Mouse (Mus musculus) midbrain, embryonic 16.5 days (tissue): Measurements from ENCODE around the gene Ap3b2. TPM values are rescaled to one million over a fixed set of nuclear protein-coding genes. Genes with fewer than 3 reads are reported as not detected.
A peak's percentile ranks its signal among the peaks of the same experiment; 100 is the strongest.

Source experiments
- ATAC-seq: fragments of 200-750 bp; cut with Nextera tagmentation; 2 replicates; pipeline ENCODE4 v1.8.0; 2017; ENCODE audit warnings: moderate TSS enrichment
- H3K27ac ChIP-seq: fragments of 300-500 bp; sonication (generic); 2 replicates; pipeline ENCODE4 v1.5.1; 2014; ENCODE audit warnings: mild to moderate bottlenecking, low read length, mixed read lengths
- H3K27me3 ChIP-seq: fragments of 300-500 bp; sonication (generic); 2 replicates; pipeline ENCODE4 v1.6.1; 2014; ENCODE audit warnings: low read depth, low read length, mixed read lengths; ENCODE audit not compliant: control insufficient read depth, insufficient read depth
- H3K36me3 ChIP-seq: fragments of 300-500 bp; sonication (generic); 2 replicates; pipeline ENCODE4 v1.6.1; 2014; ENCODE audit warnings: mild to moderate bottlenecking, low read length, moderate library complexity, mixed read lengths; ENCODE audit not compliant: control insufficient read depth, insufficient read depth
- H3K4me1 ChIP-seq: fragments of 300-500 bp; sonication (generic); 2 replicates; pipeline ENCODE4 v1.6.1; 2014; ENCODE audit warnings: mild to moderate bottlenecking, low read length, mixed read lengths; ENCODE audit not compliant: control insufficient read depth, insufficient read depth
- H3K4me2 ChIP-seq: fragments of 300-500 bp; sonication (generic); 2 replicates; pipeline ENCODE4 v1.6.1; 2014; ENCODE audit warnings: mild to moderate bottlenecking, low read length, mixed read lengths
- H3K4me3 ChIP-seq: fragments of 300-500 bp; sonication (generic); 2 replicates; pipeline ENCODE4 v1.5.1; 2014; ENCODE audit warnings: low read depth, mild to moderate bottlenecking, low read length, moderate library complexity, mixed read lengths
- H3K9ac ChIP-seq: fragments of 300-500 bp; sonication (generic); 2 replicates; pipeline ENCODE4 v1.6.1; 2014; ENCODE audit warnings: low read depth, low read length, mixed read lengths
- H3K9me3 ChIP-seq: fragments of 300-500 bp; sonication (generic); replicated peaks from 2 replicates; pipeline ENCODE4 v1.6.1; 2014; ENCODE audit warnings: mild to moderate bottlenecking, low read length, mixed read lengths; ENCODE audit not compliant: control insufficient read depth, poor library complexity, severe bottlenecking
- WGBS: fragments of 180-500 bp; shearing (Covaris S2); extraction: QIAGEN DNeasy Blood & Tissue Kit; methylation state at CpG from one replicate; pipeline ENCODE4 v1.1.7; 2014; 5-methylcytosine and 5-hydroxymethylcytosine counted together
- polyA plus RNA-seq: library from polyadenylated mRNA; unstranded; fragments of >200 nt; fragmentation: Nextera tagmentation; extraction: Ambion mirVana; gene quantifications from 2 replicates; pipeline ENCODE4 v1.2.1, GENCODE M21; 2015

Ap3b2 gene
- 161 TPM in 2 replicates for polyA plus RNA-seq

- Histone ChIP-seq H3K4me1 (peaks cover 14% of the 10 kb centered on the region), H3K4me3 (peak within 1 kb of the TSS; percentile 89), H3K9me3 (no peaks in the 10 kb centered on the region), H3K27ac (peak within 1 kb of the TSS; percentile 98), H3K9ac (peak within 1 kb of the TSS; percentile 95), H3K4me2 (peak within 1 kb of the TSS; percentile 71), H3K36me3 (no peaks in the 10 kb centered on the region), H3K27me3 (no peaks in the 10 kb centered on the region)
- under 1% methylated on average over 57 of the region's 57 CpGs for WGBS
- ATAC-seq, result peak; percentile 95
These were observed at the start of gene Ap3b2 for GRCm38 (mm10) chr7:81493331-81494021. Gene Ap3b2, minus strand, starts transcription at chr7:81493925.

- ATAC-seq, result no peak
- 82% methylated on average over 8 of the region's 8 CpGs for WGBS
These were observed 49.2 kb upstream of the Ap3b2 start for GRCm38 (mm10) chr7:81542934-81543333.

GRCm38 (mm10) chr7:81541924-81542524 lies 48.3 kb upstream of the Ap3b2 start:
- Histone ChIP-seq H3K27me3 (no peaks in the 10 kb centered on the region), H3K36me3 (no peaks in the 10 kb centered on the region), H3K27ac (no peak overlapping the region), H3K9ac (no peak overlapping the region), H3K4me3 (no peak overlapping the region), H3K4me1 (no peaks in the 10 kb centered on the region; the same call in 1 of the 2 replicates), H3K9me3 (no peaks in the 10 kb centered on the region), H3K4me2 (no peak overlapping the region)
- ATAC-seq, result no peak
- WGBS, result 87% methylated on average over 7 of the region's 7 CpGs

More at GRCm38 (mm10) chr7:81542934-81543333, 49.2 kb upstream of the Ap3b2 start:
- H3K4me2 ChIP-seq, result no peak overlapping the region
- H3K27me3 ChIP-seq, result no peaks in the 10 kb centered on the region
- no peaks in the 10 kb centered on the region; the same call in 1 of the 2 replicates for H3K4me1 ChIP-seq
- H3K27ac ChIP-seq, result no peak overlapping the region
- no peaks in the 10 kb centered on the region for H3K9me3 ChIP-seq
- H3K36me3 ChIP-seq, result no peaks in the 10 kb centered on the region
- no peak overlapping the region for H3K9ac ChIP-seq
- H3K4me3 ChIP-seq, result no peak overlapping the region

GRCm38 (mm10) chr7:81540999-81541398 lies 47.3 kb upstream of the Ap3b2 start:
- no peaks in the 10 kb centered on the region for H3K36me3 ChIP-seq
- no peak overlapping the region for H3K27ac ChIP-seq
- no peak overlapping the region for H3K9ac ChIP-seq
- ATAC-seq, result no peak
- no peak overlapping the region for H3K4me3 ChIP-seq
- H3K4me2 ChIP-seq, result no peak overlapping the region
- no peaks in the 10 kb centered on the region for H3K27me3 ChIP-seq
- no peaks in the 10 kb centered on the region; the same call in 1 of the 2 replicates for H3K4me1 ChIP-seq
- 68% methylated on average over 1 of the region's 1 CpGs for WGBS
- no peaks in the 10 kb centered on the region for H3K9me3 ChIP-seq

GRCm38 (mm10) chr7:81539565-81539964 lies 45.8 kb upstream of the Ap3b2 start:
- Histone ChIP-seq H3K36me3 (peaks cover 7% of the 10 kb centered on the region; the same call in 1 of the 2 replicates), H3K9me3 (no peaks in the 10 kb centered on the region), H3K27me3 (no peaks in the 10 kb centered on the region), H3K4me3 (no peak overlapping the region), H3K27ac (no peak overlapping the region), H3K4me1 (no peaks in the 10 kb centered on the region; the same call in 1 of the 2 replicates), H3K9ac (no peak overlapping the region), H3K4me2 (no peak overlapping the region)
- ATAC-seq, result no peak
- 8% methylated on average over 2 of the region's 2 CpGs for WGBS

GRCm38 (mm10) chr7:81538070-81538675 lies 44.4 kb upstream of the Ap3b2 start:
- Histone ChIP-seq H3K4me1 (no peaks in the 10 kb centered on the region; the same call in 1 of the 2 replicates), H3K27me3 (no peaks in the 10 kb centered on the region), H3K27ac (no peak overlapping the region), H3K4me2 (no peak overlapping the region), H3K4me3 (no peak overlapping the region), H3K9ac (no peak overlapping the region), H3K9me3 (no peaks in the 10 kb centered on the region), H3K36me3 (peaks cover 13% of the 10 kb centered on the region)
- no peak for ATAC-seq
- 83% methylated on average over 2 of the region's 2 CpGs for WGBS

- no peak overlapping the region for H3K4me3 ChIP-seq
- no peak overlapping the region for H3K4me2 ChIP-seq
- no peak overlapping the region for H3K27ac ChIP-seq
- peaks cover 25% of the 10 kb centered on the region for H3K36me3 ChIP-seq
- no peak overlapping the region for H3K9ac ChIP-seq
- no peaks in the 10 kb centered on the region for H3K9me3 ChIP-seq
- H3K27me3 ChIP-seq, result no peaks in the 10 kb centered on the region
- 89% methylated on average over 4 of the region's 4 CpGs for WGBS
- ATAC-seq, result no peak
- no peaks in the 10 kb centered on the region; the same call in 1 of the 2 replicates for H3K4me1 ChIP-seq
These were observed 42.8 kb upstream of the Ap3b2 start for GRCm38 (mm10) chr7:81536478-81536877.

- 100% methylated on average over 1 of the region's 1 CpGs for WGBS
- Histone ChIP-seq H3K36me3 (peaks cover 32% of the 10 kb centered on the region), H3K4me1 (peaks cover 2% of the 10 kb centered on the region), H3K4me3 (no peak overlapping the region), H3K9me3 (no peaks in the 10 kb centered on the region), H3K27me3 (no peaks in the 10 kb centered on the region), H3K27ac (no peak overlapping the region), H3K4me2 (no peak overlapping the region), H3K9ac (no peak overlapping the region)
- ATAC-seq, result no peak
These were observed 37.7 kb upstream of the Ap3b2 start for GRCm38 (mm10) chr7:81531462-81531861.

- no peak for ATAC-seq
- H3K4me1 ChIP-seq, result peaks cover 20% of the 10 kb centered on the region
These were observed 35.2 kb upstream of the Ap3b2 start for GRCm38 (mm10) chr7:81528918-81529317.

More at GRCm38 (mm10) chr7:81528918-81529317, 35.2 kb upstream of the Ap3b2 start:
- no peaks in the 10 kb centered on the region for H3K27me3 ChIP-seq
- H3K27ac ChIP-seq, result no peak overlapping the region
- H3K9ac ChIP-seq, result no peak overlapping the region
- H3K9me3 ChIP-seq, result no peaks in the 10 kb centered on the region
- 97% methylated on average over 8 of the region's 8 CpGs for WGBS
- H3K4me3 ChIP-seq, result no peak overlapping the region
- no peak overlapping the region for H3K4me2 ChIP-seq
- H3K36me3 ChIP-seq, result peaks cover 29% of the 10 kb centered on the region
